Mouse (Mus musculus) MEL (cell line): ENCODE data around the gene Tmc2. TPM values are rescaled to one million over a fixed set of nuclear protein-coding genes. Genes with fewer than 3 reads are reported as not detected.

Experiments used
- DNase-seq: peaks from one replicate; pipeline ENCODE4 v3.0.0; 2011; ENCODE audit warnings: low read depth, low spot score
- H3K27ac ChIP-seq: 2 replicates; pipeline ENCODE4 v1.5.1; 2012; ENCODE audit warnings: low read depth, mild to moderate bottlenecking, control low read depth, low read length, moderate library complexity; ENCODE audit not compliant: control insufficient read depth
- H3K27me3 ChIP-seq, 2 experiments: fragments of 150-350 bp in 1 of 2; sonication (generic) in 1 of 2; 2 replicates each; pipeline ENCODE4 v1.6.1; 2012; ENCODE audit warnings: low read length in 2 of 2, mild to moderate bottlenecking in 2 of 2, improper control_type of control experiment in 1 of 2, moderate library complexity in 1 of 2; ENCODE audit not compliant: insufficient read depth in 2 of 2, control insufficient read depth in 1 of 2
- H3K36me3 ChIP-seq, 2 experiments: 2 replicates each; pipeline ENCODE4 v1.6.1; 2012 to 2014; ENCODE audit warnings: low read length in 2 of 2, improper control_type of control experiment in 1 of 2, inconsistent platforms in 1 of 2, mild to moderate bottlenecking in 1 of 2; ENCODE audit not compliant: insufficient read depth in 2 of 2, control insufficient read depth in 1 of 2
- H3K4me1 ChIP-seq, 2 experiments: fragments of 150-350 bp in 1 of 2; sonication (generic) in 1 of 2; 2 replicates each; pipeline ENCODE4 v1.6.1; 2012; ENCODE audit warnings: low read length in 2 of 2, improper control_type of control experiment in 1 of 2, mild to moderate bottlenecking in 1 of 2; ENCODE audit not compliant: insufficient read depth in 2 of 2, control insufficient read depth in 1 of 2
- H3K4me3 ChIP-seq, 2 experiments: fragments of 150-350 bp in 1 of 2; sonication (generic) in 1 of 2; 2 replicates each; pipeline ENCODE4 v1.5.1; 2012; ENCODE audit warnings: low read depth in 2 of 2, low read length in 2 of 2, mild to moderate bottlenecking in 2 of 2, moderate library complexity in 2 of 2, control low read depth in 1 of 2, improper control_type of control experiment in 1 of 2; ENCODE audit not compliant: control insufficient read depth in 1 of 2, insufficient read depth in 1 of 2
- H3K79me2 ChIP-seq: 2 replicates; pipeline ENCODE4 v1.6.1; 2012; ENCODE audit warnings: mild to moderate bottlenecking, low read length, moderate library complexity; ENCODE audit not compliant: control insufficient read depth, poor library complexity, insufficient read depth
- H3K9ac ChIP-seq: 2 replicates; pipeline ENCODE4 v1.6.1; 2012; ENCODE audit warnings: low read depth, mild to moderate bottlenecking, control low read depth, low read length, moderate library complexity; ENCODE audit not compliant: control insufficient read depth, poor library complexity, severe bottlenecking
- H3K9me3 ChIP-seq: fragments of 150-350 bp; sonication (generic); replicated peaks from 2 replicates; pipeline ENCODE4 v1.6.1; 2012; ENCODE audit warnings: mild to moderate bottlenecking, low read length, improper control_type of control experiment, moderate library complexity; ENCODE audit not compliant: insufficient read depth
- BHLHE40 ChIP-seq: IDR thresholded peaks from 2 replicates; pipeline ENCODE4 v1.6.1; 2012; ENCODE audit warnings: low read depth, mild to moderate bottlenecking, inconsistent platforms, low read length, improper control_type of control experiment, borderline replicate concordance
- CHD1 ChIP-seq: IDR thresholded peaks from 2 replicates; pipeline ENCODE4 v1.6.1; 2012; ENCODE audit warnings: low read depth, mild to moderate bottlenecking, inconsistent platforms, low read length, improper control_type of control experiment
- CHD2 ChIP-seq: IDR thresholded peaks from 2 replicates; pipeline ENCODE4 v1.6.1; 2011; ENCODE audit warnings: low read length, improper control_type of control experiment
- CTCF ChIP-seq, 3 experiments: IDR thresholded peaks in 2 of 3; conservative IDR thresholded peaks in 1 of 3; 2 replicates each; pipeline ENCODE4 v1.5.1; 2011 to 2012; ENCODE audit warnings: low read length in 3 of 3, low read depth in 2 of 3, mild to moderate bottlenecking in 2 of 3, improper control_type of control experiment in 1 of 3, inconsistent platforms in 1 of 3, mixed read lengths in 1 of 3, moderate library complexity in 1 of 3; ENCODE audit not compliant: control insufficient read depth in 1 of 3, insufficient read depth in 1 of 3, poor library complexity in 1 of 3, severe bottlenecking in 1 of 3
- E2F4 ChIP-seq: IDR thresholded peaks from 2 replicates; pipeline ENCODE4 v1.6.1; 2011; ENCODE audit warnings: low read depth, low read length, improper control_type of control experiment, borderline replicate concordance
- EP300 ChIP-seq, 2 experiments: IDR thresholded peaks; 2 replicates each; pipeline ENCODE4 v1.6.1; 2011; ENCODE audit warnings: improper control_type of control experiment in 2 of 2, low read length in 2 of 2, low read depth in 1 of 2, mild to moderate bottlenecking in 1 of 2
- ETS1 ChIP-seq: IDR thresholded peaks from 2 replicates; pipeline ENCODE4 v1.6.1; 2012; ENCODE audit warnings: low read depth, mild to moderate bottlenecking, inconsistent platforms, low read length, improper control_type of control experiment, moderate library complexity
- GABPA ChIP-seq: IDR thresholded peaks from 2 replicates; pipeline ENCODE4 v1.6.1; 2012; ENCODE audit warnings: low read depth, mild to moderate bottlenecking, inconsistent platforms, low read length, improper control_type of control experiment, moderate library complexity
- GATA1 ChIP-seq: IDR thresholded peaks from 2 replicates; pipeline ENCODE4 v1.6.1; 2011; ENCODE audit warnings: low read depth, low read length, improper control_type of control experiment
- HCFC1 ChIP-seq: IDR thresholded peaks from 2 replicates; pipeline ENCODE4 v1.6.1; 2012; ENCODE audit warnings: low read depth, mild to moderate bottlenecking, inconsistent platforms, low read length, improper control_type of control experiment, moderate library complexity
- MAFK ChIP-seq: IDR thresholded peaks from 2 replicates; pipeline ENCODE4 v1.6.1; 2011; ENCODE audit warnings: low read depth, mild to moderate bottlenecking, low read length, improper control_type of control experiment, borderline replicate concordance
- MAX ChIP-seq: IDR thresholded peaks from 2 replicates; pipeline ENCODE4 v1.6.1; 2011; ENCODE audit warnings: low read length, improper control_type of control experiment
- MXI1 ChIP-seq: IDR thresholded peaks from 2 replicates; pipeline ENCODE4 v1.6.1; 2011; ENCODE audit warnings: mild to moderate bottlenecking, low read depth, low read length, improper control_type of control experiment
- MYB ChIP-seq: IDR thresholded peaks from 2 replicates; pipeline ENCODE4 v1.6.1; 2011; ENCODE audit warnings: mild to moderate bottlenecking, low read depth, low read length, improper control_type of control experiment
- MYC ChIP-seq: IDR thresholded peaks from 2 replicates; pipeline ENCODE4 v1.6.1; 2011; ENCODE audit warnings: low read depth, mild to moderate bottlenecking, low read length, improper control_type of control experiment, moderate library complexity
- NRF1 ChIP-seq: IDR thresholded peaks from 2 replicates; pipeline ENCODE4 v1.6.1; 2014; ENCODE audit warnings: low read depth, mild to moderate bottlenecking, inconsistent platforms, low read length, improper control_type of control experiment, moderate library complexity; ENCODE audit not compliant: poor library complexity, insufficient read depth, severe bottlenecking
- POLR2A ChIP-seq, 2 experiments: IDR thresholded peaks; 2 replicates each; pipeline ENCODE4 v1.6.1; 2011 to 2012; ENCODE audit warnings: low read length in 2 of 2, mild to moderate bottlenecking in 2 of 2, control low read depth in 1 of 2, improper control_type of control experiment in 1 of 2, low read depth in 1 of 2, moderate library complexity in 1 of 2; ENCODE audit not compliant: control insufficient read depth in 1 of 2, insufficient read depth in 1 of 2, poor library complexity in 1 of 2
- RAD21 ChIP-seq: IDR thresholded peaks from 2 replicates; pipeline ENCODE4 v1.6.1; 2011; ENCODE audit warnings: mild to moderate bottlenecking, low read depth, low read length, improper control_type of control experiment
- RCOR1 ChIP-seq: IDR thresholded peaks from 2 replicates; pipeline ENCODE4 v1.6.1; 2012; ENCODE audit warnings: low read depth, mild to moderate bottlenecking, inconsistent platforms, low read length, improper control_type of control experiment
- SIN3A ChIP-seq: IDR thresholded peaks from 2 replicates; pipeline ENCODE4 v1.6.1; 2012; ENCODE audit warnings: low read length, improper control_type of control experiment, inconsistent platforms
- SMC3 ChIP-seq: IDR thresholded peaks from 2 replicates; pipeline ENCODE4 v1.6.1; 2011; ENCODE audit warnings: low read depth, low read length, improper control_type of control experiment
- TAL1 ChIP-seq: IDR thresholded peaks from 2 replicates; pipeline ENCODE4 v1.6.1; 2012; ENCODE audit warnings: mild to moderate bottlenecking, inconsistent platforms, low read length, moderate library complexity, mixed read lengths
- TBP ChIP-seq: IDR thresholded peaks from 2 replicates; pipeline ENCODE4 v1.8.0; 2011; ENCODE audit warnings: low read depth, low read length, improper control_type of control experiment
- TCF12 ChIP-seq: IDR thresholded peaks from 2 replicates; pipeline ENCODE4 v1.6.1; 2014; ENCODE audit warnings: low read depth, mild to moderate bottlenecking, inconsistent platforms, low read length, improper control_type of control experiment, moderate library complexity
- USF1 ChIP-seq: IDR thresholded peaks from 2 replicates; pipeline ENCODE4 v1.6.1; 2014; ENCODE audit warnings: low read depth, mild to moderate bottlenecking, inconsistent platforms, low read length, improper control_type of control experiment, moderate library complexity
- USF2 ChIP-seq, 2 experiments: IDR thresholded peaks; 2 replicates each; pipeline ENCODE4 v1.6.1; 2011 to 2012; ENCODE audit warnings: improper control_type of control experiment in 2 of 2, low read length in 2 of 2, borderline replicate concordance in 1 of 2, inconsistent platforms in 1 of 2, low read depth in 1 of 2, mild to moderate bottlenecking in 1 of 2; ENCODE audit not compliant: insufficient read depth in 1 of 2
- ZC3H11A ChIP-seq: IDR thresholded peaks from 2 replicates; pipeline ENCODE4 v1.6.1; 2012; ENCODE audit warnings: low read depth, mild to moderate bottlenecking, inconsistent platforms, low read length, improper control_type of control experiment
- ZKSCAN1 ChIP-seq: IDR thresholded peaks from 2 replicates; pipeline ENCODE4 v1.6.1; 2012; ENCODE audit warnings: low read depth, mild to moderate bottlenecking, inconsistent platforms, low read length, improper control_type of control experiment, moderate library complexity
- polyA plus RNA-seq, 2 experiments: library from polyadenylated mRNA; stranded (reverse) in 1 of 2; unstranded in 1 of 2; fragments of >175 nt in 1 of 2; fragments of >200 nt in 1 of 2; gene quantifications; 2 replicates each; pipeline versions ENCODE4 v1.2.1 to v1.2.4; 2012; ENCODE audit warnings: low replicate concordance in 2 of 2, low read depth in 1 of 2; ENCODE audit not compliant: insufficient read length in 2 of 2, insufficient read depth in 1 of 2, missing spikeins in 1 of 2
- total RNA-seq: library from RNA; depleted of rRNA; stranded (reverse); fragments of 300-350 nt; gene quantifications from 2 replicates; pipeline ENCODE4 v1.2.3, GENCODE M21; 2012

The Tmc2 gene
- total and polyA plus RNA-seq, 3 experiments: not detected

- DNase-seq: peak; percentile 77
- Histone ChIP-seq H3K9ac (no peak overlapping the region), H3K4me1 (peaks cover 16 to 40% of the 10 kb centered on the region in 2 experiments), H3K4me3 (no peak overlapping the region), H3K9me3 (no peaks in the 10 kb centered on the region), H3K27me3 (no peaks in the 10 kb centered on the region), H3K79me2 (no peaks in the 10 kb centered on the region), H3K36me3 (peaks cover 0 to 33% of the 10 kb centered on the region in 2 experiments; a peak in 2 of 4 replicates), H3K27ac (no peak overlapping the region)
- TF ChIP-seq ZKSCAN1 (no peak), GATA1 (peak; percentile 97), NRF1 (no peak), CHD2 (no peak), SIN3A (peak; percentile 93), TBP (0 out of 2 replicates have a peak, but pooled peaks have one; percentile 10), MYB (no peak), ZC3H11A (no peak), USF2 (IDR thresholded peaks at IDR 0.05; ENCODE audit: borderline replicate concordance in 1 of 2, insufficient read depth in 1 of 2, low read depth in 1 of 2, low read length in 2 of 2) (no peak), RAD21 (no peak), CTCF (IDR thresholded peaks at IDR 0.05 in 2 of 3, conservative IDR thresholded peaks at IDR 0.05 in 1 of 3; ENCODE audit: control insufficient read depth in 1 of 3, insufficient read depth in 1 of 3, low read depth in 2 of 3, low read length in 3 of 3, poor library complexity in 1 of 3, severe bottlenecking in 1 of 3) (no peak), BHLHE40 (peak; percentile 62), POLR2A (IDR thresholded peaks at IDR 0.05; ENCODE audit: control insufficient read depth in 1 of 2, insufficient read depth in 1 of 2, low read depth in 1 of 2, low read length in 2 of 2, poor library complexity in 1 of 2) (no peak), E2F4 (no peak), MYC (peak; percentile 90), USF1 (peak; percentile 75), GABPA (no peak), MAFK (peak; percentile 37; the same call in 1 of the 2 replicates), SMC3 (no peak), MXI1 (peak; percentile 98), TCF12 (peak; percentile 88), TAL1 (peak; percentile 81), MAX (peak; percentile 88), EP300 (IDR thresholded peaks at IDR 0.05; ENCODE audit: low read depth in 1 of 2, low read length in 2 of 2) (peak; percentile 90 to 95), ETS1 (peak; percentile 78), HCFC1 (0 out of 2 replicates have a peak, but pooled peaks have one; percentile 29), CHD1 (no peak), RCOR1 (peak; percentile 96)
Observed at GRCm38 (mm10) chr2:130262398-130262797, 67.4 kb downstream of the Tmc2 start.
